Mouse (Mus musculus) left cerebral cortex, adult 9 months (tissue): ENCODE measurements around the gene Cel.
"Not testable (repeated sequence)": the region's sequence is repeated elsewhere in the genome, so short reads cannot be mapped to it uniquely, and the experiment has no call there.

ENCODE experiments used
- DNase-seq, 2 experiments: peaks; one replicate each; pipeline ENCODE4 v3.0.0; 2022; ENCODE audit warnings: low spot score in 2 of 2

The Cel gene

DNA sequence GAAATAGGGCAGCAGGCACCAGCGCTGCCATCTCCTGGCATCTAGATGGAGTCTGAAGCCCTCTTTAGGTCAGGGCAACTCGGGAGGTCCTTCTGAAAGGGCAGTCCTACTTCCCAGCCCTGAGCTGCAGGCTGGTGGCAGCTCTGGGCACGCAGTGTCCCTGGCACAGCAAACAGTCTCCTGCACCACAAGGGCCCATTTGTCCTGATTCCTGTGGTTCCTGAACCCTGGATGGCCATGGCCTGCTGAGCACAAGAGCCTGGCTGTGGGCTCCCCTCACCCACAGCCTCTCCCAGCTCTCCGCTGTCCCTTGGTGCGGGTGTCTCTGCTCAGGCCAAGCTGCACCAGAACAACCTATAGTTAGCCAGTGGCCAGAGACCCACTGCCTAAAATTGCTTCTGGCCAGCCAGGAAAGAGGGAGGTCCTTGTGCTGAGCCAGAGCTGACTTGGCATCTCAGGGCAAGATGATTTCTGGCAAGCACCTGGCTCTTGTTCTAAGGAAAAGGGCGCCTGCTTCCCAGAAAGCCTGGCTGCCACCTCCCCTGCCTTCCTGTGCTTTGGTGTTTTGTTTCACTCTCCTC lies 41.5 kb downstream of the Cel start:
- peak in 1 of 2 experiments; percentile 75 for DNase-seq

DNA sequence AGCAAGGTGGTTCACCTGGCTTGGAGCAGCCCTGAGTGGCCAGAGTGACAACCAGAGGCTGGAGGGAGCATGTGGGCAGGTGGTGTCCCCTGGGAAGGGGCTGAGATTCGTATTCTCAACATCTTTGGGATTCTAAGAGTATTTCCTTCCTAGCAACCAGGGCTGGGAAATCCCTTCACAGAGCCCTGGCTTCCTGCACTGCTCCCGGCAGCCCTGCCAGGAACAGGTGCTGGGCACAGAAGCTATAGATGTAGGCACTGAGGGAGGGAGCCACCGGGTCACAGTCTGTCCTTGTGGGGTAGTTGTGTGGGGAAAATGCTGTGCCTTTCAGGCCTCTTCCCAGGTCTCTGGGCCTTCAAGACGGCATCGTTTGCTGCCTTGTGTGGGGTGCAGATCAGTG lies 42.6 kb downstream of the Cel start:
- no peak for DNase-seq

DNA sequence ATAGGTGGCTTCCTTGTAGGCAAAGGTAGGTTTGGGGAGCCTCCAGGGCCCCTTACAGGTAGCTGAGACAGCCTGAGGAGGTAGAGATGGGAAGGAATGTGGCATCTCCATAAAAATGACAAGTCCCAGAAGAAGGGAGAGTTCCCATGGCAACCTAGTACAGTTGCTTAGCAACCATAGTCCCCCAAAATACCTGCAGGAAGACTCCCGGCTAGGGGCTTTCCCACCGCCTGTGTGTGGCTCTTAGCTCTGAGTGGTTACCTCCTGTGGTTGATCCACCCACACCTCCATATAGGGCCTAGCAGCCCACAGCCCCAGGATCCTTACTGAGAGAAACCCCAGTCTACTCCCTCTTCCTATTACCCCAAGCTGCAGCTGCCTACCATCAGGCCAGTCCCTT lies 45.0 kb downstream of the Cel start:
- DNase-seq: peak; percentile 79 to 83

DNA sequence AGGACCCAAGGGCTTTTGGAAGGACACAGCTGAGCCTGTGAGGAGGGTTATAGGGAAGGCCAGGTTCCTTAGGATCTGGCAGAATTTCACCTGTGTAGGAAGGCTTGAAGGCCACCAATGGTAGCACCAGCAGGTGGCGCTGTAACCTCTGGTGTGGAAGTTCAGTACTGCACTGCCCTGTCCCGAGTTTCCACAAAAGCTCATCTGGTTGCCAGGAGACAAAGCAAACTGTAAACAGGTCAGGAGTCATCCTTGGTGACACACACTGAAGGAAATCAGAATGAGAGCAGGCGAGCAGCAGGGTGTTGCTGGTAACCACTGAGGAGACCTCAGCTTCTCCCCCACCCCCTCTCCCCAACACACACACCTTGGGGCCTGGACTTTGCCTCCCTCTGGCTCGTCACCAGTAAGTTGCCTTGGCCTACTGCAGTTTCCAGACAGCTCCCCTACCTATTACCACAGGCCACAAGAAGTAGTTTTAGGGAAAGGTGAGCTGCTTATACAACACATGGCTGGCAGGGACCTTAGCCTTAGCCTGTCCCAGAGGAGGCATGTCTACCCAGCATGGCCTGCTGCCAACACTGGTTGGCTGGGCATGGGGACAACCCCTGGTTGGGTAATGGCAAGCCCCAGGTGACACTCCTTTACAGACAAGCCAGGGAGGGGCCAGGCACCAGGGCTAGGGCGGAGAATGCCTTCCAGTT lies 45.8 kb downstream of the Cel start:
- DNase-seq: no peak

DNA sequence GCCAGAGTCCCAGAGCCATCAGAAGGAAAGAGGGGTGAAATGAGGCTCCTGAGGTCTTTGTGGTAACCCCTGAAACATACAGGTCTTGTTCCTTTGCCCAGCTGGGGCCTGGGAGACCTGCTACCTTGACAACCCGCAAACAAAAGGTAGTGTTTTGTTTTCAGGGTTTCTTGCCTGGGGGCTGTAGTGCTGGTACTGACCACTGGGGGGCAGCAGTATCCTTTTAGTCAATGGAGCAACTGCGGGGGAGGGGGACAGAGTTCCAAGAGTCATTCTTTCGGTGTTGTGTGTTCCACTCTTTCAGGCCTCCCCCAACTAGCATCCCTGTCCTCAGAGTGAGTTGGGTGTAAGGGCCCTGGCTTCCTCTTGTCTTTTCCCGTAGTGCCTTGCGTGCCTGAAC lies 48.7 kb downstream of the Cel start:
- peak in 1 of 2 experiments; percentile 89 for DNase-seq

DNA sequence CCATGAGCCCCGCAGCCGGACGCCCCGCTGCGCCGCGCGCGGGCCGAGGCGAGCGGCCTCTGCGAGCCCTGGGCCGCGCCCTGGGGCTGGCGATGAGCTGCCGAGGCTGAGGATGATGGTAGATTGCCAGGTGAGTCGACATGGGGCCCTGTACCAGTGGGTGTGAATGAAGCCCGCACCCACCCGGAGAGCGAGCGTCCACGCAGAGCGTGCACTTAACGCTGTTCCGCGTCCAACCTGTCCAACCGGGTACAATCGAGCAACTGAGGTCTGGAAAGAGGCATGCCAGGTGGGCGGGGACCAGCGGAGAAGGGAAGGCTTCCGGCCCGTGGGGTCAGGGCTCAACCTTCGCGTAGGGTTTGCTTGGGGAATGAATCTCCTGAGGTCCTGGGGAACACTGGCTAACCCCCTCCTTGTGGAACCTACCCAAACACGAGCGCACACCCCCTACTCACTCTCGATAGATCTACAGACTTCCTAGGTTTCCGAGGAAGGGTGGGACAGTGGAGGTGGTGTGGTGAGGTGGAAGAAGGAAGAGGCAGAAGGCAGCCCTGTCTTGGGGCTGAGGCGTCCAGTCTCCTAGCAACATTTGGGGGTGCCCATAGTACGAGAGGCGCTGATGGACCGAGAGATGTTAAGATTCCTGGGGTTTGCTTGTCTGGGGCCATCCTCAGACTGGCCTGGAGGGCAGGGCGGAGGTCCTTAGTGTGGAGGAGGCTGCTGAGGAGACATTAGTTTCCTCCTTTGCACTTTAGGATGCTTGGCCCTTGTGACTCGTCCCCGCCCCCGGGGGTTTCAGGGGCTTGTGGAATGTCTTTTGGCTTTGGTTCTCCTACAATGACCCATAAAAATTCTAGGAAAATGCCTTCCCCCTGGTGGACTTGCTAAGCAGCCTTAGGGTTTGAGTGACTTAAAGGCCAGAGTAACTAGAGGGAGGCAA lies 49.5 kb downstream of the Cel start:
- peak in 1 of 2 experiments; percentile 46 for DNase-seq

DNA sequence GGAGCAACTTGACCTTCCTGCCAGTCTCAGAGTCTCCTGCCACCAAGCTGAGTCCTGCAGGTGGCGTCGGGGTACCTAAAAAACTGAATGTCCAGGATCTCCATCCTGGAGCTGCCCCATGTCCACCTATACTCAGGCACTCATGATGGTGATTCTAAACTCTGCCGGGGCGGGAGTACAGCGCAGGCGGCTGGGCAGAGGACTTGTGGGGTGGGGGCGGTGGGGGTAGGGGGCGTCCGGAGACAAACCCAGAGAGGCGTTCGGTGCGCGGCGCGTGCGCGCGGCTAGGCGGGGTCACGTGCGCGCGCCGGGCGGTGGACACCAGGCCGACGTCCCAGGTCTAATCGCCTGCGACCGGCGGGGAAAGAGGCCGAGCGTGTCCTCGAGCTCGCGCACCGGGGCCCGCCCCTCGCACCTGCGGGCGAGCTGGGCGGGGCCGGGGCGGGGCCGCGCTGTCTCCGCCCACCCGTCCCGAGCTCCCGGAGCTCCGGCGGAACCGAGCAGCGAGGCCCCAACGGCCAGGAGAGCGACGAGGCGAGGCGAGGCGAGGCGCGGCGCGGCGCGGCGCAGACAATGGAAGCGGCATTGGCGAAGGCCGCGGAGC lies 50.3 kb downstream of the Cel start, which contains the start of gene Ralgds:
TSS of gene Ralgds (plus strand) at position 328 of the 604 bp plus-strand sequence.
- DNase-seq: no peak

DNA sequence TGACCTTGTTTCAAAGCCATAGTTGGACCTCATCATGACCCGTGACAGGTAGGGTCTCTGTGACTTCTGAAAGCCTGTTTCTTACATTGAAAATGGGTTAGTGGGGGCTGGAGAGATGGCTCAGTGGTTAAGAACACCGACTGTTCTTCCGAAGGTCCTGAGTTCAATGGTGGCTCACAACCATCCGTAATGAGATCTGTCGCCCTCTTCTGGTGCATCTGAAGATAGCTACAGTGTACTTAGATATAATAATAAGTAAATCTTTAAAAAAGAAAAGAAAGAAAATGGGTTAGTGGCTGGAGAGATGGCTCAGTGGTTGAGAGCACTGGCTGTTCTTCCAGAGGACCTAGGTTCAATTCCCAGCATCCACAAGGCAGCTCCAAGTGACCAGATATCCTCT lies 51.6 kb downstream of the Cel start:
- DNase-seq: not testable (repeated sequence)

DNA sequence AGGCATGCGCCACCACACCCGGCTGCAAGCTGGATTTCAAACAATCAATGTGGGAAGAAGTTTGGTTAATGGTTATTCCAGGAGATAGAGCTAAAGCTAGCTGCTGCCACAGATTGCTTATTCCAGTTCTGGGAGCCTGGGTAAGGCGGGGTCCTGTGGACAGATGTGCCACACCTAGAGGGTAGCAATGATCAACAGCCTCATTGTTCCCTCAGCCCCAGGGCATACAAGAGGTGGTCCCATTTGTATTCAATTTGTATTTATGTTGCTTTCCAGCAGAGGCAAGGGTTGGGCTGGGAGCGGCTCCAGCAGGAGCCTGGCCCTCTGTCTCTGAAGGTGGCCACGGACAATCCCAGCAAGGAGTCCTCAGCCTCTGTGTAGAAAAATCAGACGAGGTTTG lies 56.9 kb downstream of the Cel start:
- DNase-seq: no peak

DNA sequence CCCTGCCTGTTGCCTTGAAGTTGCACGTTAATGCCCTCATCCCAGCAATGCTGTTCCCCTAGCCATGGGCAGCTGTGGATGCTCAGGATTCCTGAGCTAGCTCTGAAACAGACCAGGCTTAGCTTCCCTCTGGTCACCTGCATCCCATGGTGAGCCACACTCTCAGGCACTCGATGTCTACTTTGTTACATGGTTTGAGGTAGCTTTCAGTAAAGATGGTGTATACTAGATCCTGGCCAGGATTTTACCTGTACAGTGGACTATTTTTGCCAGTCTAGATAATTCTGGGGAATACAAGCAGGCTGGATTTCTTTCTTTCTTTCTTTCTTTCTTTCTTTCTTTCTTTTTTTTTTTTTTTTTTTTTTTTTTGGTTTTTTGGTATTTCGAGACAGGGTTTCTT lies 57.4 kb downstream of the Cel start, which contains the start of gene Gm10134:
TSS of gene Gm10134 (plus strand) at position 301 of the 400 bp plus-strand sequence.
- no peak for DNase-seq
